Mouse (Mus musculus) skeletal muscle tissue, adult 2 months (tissue): ENCODE data around the gene Degs1.

ENCODE experiments used
- DNase-seq: peaks from one replicate; pipeline ENCODE4 v3.0.0-alpha.2; 2012; ENCODE audit warnings: low read depth, low spot score

The Degs1 gene

DNA sequence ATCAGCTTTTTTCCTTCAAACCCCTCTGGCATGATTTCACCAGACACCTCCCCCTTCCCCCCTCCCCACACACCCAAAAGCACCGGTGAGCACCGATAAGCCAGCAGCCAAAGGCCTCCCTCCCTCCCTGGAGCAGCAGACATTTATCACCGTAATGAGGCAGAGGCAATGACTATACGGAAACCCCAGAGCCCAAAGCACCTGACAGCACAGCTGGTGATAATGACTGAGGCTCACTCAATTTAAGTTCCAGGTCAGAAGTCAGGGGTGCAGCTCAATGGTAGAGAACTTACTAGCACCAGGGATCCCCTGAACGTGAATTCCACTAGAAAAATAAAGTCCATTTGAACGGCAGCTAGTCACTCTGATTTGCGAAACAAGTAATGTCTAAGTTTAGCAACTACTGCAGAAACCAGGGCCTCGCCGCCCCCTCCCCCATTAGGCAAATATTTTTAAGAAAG, 1.3 kb downstream of the Degs1 start:
- no peak for DNase-seq

DNA sequence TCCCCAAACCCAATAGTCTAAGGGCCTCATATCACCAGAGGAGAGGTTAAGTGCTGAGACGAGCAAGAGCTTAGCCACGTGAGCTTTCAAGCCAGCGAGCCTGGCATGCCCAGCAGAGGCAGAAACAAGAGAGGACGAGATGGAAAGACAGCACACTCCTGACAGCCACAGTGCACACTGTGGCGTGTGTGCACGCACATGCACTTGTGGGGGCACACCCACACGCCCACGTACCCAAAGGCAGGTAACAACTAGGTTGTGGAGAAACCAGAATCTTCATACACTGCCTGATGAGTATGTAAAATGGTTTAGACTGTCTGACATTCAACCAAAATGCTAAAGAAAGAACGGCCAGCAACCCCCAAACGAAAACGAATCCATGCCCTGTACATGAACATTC, 2.0 kb downstream of the Degs1 start:
- no peak for DNase-seq

DNA sequence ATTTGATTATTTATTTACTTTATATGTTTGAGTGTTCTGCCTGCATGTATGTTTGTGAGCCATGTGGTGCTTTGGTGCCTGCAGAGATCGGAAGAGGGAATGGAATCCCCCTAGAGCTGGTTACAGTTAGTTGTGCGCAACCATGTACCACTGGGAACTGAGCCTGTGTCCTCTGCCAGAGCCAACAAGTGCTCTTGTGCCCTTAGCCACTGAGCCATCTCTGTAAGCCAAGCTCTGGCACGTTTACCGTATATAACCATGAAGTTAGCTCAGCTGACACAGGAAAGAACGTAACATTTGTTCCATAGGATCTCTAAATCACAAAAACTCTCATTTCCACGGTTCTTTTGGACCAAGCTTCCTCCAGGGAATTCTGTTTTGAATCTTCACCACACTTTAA, 2.6 kb downstream of the Degs1 start:
- DNase-seq = no peak

DNA sequence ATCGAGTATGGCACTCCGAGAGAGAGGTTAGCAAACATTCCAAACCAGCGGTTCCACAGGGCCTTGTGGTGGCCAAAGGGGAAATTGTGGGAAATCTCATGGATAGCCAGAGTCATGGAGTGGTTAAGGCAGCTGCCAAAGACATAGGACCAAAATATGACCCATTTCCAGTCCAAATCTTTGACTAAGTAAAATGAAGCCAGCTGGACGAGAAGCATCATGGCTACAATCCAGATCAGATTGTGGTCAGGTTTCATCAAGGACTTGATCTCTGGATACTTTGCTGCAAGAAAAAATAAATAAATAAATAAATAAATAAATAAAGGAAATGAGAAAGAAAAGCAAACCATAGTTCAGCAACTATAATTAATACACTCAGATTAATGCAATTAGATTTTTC, 3.2 kb downstream of the Degs1 start:
- DNase-seq = no peak

DNA sequence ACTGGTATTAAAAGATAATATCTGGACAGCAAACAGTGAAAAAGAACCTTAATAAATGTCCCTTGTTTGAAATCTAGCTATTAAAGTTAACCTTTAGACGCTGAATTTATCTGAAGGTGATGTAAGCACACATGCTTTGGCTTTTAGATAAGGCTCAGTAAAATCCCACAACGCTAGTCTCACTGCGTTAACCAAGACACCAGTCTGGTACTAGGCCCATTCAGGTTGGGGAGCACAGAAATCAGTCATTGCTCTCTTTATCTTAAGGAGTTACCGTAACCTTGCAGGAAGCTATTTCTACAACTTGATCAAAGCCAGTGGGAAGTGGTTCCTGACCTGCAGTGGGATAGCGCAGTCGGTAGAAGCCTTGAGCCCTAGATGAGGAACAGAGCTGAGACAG, 7.5 kb downstream of the Degs1 start:
- DNase-seq = no peak

DNA sequence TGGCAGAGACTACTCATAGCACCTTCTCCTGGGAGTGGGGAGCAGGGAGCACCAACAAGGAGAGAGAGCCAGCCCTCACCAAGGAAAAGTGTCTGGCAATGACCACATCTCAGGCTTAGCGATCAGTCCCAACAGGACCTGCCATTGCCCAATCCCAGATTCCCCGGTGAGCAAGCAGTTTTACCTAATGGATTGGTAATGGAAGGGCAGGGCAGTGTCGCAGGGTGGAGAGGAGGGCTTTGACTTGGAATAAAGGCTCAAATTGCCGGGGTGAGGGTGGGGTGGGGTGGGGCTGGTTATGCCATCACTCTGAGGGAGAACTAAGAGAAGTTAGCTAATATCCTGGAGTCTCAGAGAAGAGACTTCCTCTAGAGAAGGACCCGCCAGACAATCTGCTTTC, 11.0 kb downstream of the Degs1 start:
- DNase-seq = no peak

DNA sequence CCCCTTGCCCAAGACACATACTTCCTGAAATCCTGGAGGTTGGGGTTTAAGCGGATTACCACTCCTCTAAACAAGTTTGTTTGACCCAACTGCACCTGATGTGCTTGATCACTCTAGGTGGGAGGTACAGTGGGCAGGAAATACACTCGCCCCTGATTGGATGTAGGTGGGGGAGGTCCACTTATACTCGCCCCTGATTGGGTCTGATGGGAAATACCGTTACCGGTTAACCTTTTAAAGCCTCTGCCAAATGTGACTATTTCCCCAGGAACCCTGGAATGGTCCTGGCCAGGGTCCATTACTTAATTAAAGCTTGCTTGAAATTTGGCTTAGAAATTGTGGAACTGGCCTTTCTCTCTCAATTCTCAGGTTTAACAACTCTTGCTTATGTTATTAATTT, 11.5 kb downstream of the Degs1 start:
- no peak for DNase-seq

DNA sequence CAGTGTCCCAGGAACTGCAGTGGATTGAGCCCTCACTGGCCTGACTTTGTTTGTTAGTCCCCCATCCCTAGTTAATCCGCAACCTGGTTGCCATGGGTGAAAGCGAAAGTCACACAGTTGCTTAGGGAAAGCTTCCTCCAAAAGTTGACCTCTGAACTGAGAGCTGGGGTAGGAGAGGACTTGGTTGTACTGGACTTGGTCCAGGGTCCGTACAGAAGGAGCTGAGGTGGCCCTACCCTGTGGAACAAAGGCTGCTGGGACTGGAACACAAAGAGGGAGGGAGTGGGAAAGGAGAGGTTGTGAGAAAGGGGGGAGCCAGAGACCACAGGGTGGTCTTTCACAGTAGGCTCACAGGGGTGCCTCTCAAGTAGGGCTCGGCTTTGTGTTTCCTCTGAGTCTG, 14.3 kb downstream of the Degs1 start:
- DNase-seq = no peak

DNA sequence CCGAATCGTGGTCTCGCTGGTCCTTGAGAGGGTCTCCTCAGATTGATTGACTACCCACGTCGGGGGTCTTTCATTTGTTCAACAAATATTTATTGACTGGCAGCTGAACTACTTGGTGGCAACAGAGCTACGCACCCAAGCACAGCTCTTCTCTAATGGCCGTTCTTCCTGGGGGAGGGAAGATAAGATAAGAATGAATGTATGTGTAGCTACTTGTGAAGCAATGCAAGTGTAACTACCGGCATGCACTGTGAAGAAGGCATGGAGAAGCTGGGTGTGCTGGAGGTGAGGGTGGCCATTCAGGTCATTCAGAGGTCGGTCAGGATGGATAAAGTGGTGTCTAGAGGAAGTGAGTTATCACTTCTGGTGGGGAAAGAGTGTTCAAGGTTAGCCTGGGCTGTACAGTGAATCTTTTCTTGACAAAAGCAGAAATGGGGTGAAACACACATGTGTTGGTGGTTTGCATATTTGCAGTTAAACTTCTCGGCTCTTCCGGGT, 16.5 kb downstream of the Degs1 start:
- no peak for DNase-seq

DNA sequence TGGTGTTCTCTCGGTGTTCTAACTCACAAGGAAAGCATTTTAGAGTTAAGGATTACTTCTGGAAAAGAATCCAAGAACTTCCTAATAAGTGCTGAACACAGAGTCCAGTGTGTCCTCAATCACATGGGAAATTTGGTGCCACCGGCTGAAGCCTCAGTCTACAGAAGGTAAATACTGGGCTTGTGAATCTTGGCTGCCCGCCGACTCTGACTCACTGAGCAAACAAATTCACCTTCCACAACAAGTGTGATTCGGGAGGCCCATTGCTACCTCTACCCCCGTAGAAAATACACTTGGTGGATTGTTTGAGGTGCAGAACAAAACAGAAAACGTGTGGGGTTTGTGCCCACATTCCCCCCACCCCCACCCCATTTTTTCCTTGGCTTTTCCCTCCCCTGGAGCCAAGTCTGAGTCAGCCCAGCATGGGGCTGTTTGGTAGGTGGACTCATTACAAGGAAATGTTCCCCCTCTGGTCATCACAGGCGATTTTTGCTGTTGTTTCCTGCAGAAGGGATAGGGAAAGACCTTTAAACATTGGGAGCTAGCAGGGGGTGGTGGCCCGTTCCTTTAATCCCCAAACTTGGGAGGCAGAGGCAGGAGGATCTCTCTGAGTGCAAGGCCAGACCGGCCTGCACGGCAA, 26.4 kb downstream of the Degs1 start:
- DNase-seq = no peak

DNA sequence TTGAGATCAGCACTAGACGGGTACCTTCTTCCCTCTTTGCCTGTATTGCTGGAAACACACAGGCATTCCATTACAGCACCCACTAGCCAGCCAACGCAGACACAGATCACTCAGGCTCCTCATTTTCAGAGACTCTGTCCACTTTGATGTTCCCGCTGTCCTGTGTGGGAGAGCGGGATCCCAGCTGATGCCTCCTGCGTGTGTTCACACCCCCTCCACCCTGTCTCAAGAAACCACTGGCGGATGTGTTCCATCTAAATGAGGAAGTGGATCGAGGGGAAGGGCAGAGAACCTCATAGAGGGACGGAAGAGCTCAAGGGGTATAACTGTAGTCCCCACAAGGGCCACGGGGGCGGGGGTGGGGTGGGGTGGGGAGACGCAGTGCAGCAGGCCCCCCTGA, 27.6 kb downstream of the Degs1 start:
- no peak for DNase-seq

DNA sequence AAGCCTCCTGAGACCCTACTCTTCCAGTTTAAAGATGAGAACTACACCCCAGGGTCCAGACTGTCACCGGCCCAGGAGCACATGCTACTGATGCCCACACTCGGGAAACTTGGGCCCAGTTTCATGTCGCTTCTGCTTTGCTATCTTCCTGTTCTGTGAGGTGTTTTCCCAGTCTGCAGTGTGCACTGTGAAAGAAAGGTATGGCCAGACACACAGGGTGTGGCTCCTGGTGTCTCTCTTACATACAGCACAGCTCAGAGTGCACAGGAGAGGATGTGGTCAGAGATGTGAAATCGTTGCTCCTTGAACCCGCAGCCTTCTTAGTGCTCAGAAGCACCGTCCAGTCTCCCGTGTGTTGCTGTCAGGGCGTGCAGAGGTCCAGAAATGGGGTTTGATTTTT, 28.0 kb downstream of the Degs1 start:
- DNase-seq = no peak

DNA sequence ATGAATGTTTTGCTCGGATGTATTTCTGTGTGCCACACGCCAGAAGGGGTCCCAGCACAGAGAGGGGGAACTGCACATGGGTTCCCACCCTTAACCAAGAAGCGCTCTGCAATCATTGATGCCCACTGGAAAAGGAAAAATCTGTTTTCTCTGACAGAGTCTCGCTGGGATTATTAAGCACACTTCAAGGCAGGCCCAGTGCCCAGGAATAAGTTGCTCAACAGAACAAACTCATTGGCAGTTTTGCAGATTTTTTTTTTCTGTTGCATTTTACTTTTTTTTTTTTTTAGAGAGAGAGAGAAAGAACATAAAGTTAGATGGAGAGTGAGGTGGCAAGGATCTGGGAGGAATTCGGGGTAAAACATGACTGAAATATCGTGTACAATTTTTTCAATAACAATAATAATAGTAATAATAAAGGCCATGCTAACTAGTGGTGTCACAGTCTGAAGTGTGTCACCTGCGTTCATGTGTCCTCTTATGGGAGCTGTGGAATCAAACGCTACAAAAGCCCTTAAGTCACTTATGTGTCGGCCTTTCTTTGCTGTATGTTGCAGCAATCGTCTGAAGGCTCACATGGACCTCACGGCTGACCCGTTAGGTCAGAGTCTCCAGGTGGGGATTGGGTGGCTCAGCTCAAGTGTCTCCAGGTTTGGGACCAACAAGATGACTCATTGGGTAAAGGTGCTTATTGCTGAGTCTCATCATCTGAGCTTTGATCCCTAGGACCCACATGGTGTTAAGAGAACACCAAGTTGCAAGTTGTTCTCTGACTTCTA, 28.7 kb downstream of the Degs1 start:
- DNase-seq = no peak

DNA sequence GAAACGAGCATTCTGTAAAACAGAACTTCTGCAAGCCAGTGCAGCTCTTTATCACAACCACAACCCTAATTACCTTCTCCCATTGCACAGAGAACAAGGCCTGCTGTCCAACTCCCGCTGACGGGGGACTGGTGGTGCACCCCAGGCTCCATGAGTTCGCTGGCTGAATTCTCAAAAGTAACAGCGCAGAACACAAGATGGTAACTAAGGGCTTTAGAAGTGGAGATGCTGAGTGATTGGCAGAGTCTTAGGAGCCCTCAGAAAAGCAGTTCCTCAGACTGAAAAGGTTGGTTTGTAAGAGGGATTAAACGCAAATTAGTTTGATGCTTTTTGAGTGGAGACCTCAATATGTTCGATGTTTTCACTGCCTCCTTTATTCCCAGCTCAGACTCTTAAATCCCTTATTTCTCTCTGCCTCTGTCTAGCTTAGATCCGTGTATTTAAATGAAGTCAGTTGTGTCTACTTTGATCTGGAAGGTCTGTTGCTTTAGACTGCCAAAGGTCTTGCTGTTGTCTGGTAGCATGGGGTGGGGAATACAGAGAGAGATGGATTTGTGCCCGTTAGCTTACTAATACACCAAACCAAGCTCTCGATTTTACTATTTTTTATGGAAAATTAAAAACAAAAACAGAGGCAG, 30.0 kb downstream of the Degs1 start:
- DNase-seq = no peak

DNA sequence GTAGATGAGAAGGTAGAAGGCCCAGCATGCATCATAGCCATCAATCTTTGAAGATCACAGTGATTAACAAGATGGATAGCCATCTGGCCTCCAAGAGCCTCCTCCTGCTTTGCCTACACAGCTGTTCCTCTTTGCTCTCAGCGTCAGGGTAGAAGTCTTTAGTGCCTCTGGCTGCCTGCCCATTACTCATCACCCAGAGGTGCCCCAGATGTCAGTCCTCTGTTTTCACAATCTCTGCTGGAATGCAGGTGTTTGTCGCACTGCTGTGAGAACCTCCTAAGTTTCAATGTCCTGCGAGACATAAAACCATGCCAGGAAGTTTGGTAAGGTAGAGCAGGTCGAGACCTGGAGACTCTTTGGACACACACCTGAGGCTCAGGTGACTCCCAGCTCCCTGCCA, 31.9 kb downstream of the Degs1 start:
- DNase-seq = no peak

DNA sequence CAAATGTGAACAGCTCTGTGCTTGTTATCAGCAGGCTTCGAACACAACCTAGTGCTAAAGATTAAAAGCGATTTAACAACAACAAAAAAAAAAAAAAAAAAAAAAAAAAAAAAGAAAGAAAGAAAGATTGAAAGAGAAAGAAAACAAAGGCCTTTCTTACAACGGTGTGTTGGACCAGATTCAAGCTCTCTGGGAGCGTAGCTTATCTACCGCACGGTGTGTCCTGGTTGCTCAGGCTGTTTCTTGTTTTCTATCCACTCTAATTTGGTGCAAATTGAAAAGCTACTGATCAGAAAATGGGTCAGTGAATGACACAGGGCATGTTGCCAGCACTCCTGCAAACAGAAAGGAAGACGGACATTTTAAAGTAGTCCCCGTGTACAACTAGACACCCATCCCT, 33.3 kb downstream of the Degs1 start:
- no peak for DNase-seq

DNA sequence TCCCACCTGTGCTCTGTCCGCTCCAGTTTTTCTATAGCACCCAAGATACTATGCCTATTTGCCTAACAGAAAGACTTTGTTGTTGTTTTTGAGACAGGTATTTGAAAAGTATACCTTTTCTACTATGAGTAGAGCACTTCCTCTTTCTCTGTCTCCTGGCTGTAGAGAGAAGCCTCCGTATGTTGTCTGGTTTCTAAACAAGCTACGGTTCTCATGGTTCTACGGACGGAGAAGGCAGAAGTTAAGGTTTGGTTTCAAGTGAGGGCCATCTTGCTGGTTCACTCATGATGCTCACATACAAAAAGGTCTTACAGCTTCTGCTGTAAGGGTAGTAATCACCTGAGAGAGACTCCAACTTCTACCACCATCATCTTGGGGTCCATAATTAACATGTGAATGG, 37.6 kb downstream of the Degs1 start:
- DNase-seq = no peak

DNA sequence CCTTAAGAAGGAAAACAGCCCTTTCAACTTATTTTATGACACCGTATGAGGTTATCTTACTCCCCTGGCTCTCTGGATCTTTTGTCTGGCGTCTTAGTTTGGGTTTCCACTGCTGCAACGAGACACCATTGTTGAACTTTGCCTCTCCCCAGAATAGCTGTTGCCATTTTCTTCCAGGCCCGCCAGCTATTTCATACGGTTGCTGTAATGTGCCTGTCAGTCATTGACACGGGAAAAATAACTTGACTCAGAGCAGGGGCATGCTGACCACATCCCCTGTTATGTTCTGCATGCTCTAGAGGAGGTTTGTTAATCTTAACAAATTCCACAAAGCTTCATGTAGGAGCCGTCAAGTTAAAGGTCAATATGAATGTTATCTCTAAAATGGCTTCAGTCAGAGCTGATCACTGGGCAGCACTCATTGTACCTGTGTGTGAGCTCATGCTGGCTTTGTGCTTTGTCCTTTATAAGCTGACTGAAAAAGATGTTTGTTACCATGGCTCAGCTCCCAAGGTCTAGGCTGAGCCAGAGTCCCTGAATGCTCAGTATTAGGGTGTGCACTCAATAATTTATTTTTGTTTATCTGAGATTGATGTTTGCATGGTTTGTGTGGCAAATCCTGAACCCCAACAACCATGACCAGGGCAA, 44.4 kb downstream of the Degs1 start:
- DNase-seq = no peak

DNA sequence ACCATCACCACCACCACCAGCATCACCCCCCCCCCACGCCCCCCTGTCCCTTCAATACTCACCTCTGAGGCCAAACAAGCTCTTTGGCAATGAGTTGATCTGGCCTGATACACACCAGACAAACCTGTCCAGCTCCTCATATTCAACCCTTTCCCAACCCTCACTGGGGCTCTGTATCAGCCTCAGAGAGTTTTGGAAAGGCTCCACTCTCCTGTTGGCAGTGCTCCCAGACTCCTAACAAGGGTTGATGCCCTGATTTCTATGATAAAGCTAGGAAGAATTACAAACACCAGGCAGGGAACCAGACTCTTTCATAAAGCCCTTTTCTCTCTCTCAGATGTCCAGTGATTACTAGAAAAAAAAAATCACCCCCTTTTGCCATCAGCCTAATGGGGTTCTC, 45.2 kb downstream of the Degs1 start:
- no peak for DNase-seq

DNA sequence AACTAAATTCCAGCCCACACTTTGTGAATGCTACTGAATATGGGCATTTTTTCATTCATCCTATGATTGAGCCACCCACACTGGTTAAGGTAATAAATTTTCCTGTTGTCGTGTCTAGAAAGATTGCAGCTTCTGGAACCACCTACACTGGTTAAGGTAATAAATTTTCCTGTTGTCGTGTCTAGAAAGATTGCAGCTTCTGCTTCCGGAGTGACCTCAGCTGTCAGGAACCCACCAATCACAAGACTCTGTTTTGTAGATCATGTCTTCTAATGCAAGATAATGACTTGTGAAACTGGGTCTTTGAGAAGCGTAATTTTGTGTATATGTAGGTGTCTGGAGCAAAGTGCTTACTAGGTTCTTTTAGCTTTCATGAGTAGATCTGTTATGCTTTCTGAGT, 47.4 kb downstream of the Degs1 start:
- no peak for DNase-seq

DNA sequence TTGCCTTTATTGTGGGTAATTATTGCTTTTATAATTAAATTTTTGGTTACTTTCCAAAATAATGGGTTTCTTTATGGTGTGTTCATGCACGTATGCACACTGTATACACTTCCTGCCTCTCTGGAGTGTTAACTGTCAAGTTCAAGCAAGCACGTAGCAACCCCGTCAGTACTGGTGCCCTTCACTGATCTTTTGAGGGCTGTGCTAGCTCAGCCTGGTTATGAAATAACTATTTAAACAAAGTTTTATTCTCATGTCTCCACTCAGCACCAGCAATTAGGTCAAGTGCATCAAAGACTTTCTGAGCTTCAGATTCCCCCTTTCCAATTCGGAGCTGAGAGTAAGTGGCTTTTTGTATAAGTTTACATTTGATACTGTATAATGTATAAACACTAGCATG, 53.2 kb downstream of the Degs1 start:
- DNase-seq = no peak
